Mouse (Mus musculus): ENCODE measurements around the gene Zfp280b. TPM values are rescaled to one million over a fixed set of nuclear protein-coding genes. Genes with fewer than 3 reads are reported as not detected.

Zfp280b gene
- total and polyA plus RNA-seq, 2 experiments from 2014 or later = 9.1 to 12.5 TPM

Small RNA genes within 50 kb of the gene (microRNA-seq; reads per million reads assigned to microRNA genes)
- gene Mir6409 (ENCODE audit: borderline number of aligned reads) = not detected

Other genes with a start within 250 kb of the Zfp280b start
- gene Gstt1, start 234.1 kb upstream of the Zfp280b start, total RNA-seq (2014; rRNA removed) = 22.6 and 37.1 TPM in 2 replicates
- 21.4 and 26.2 TPM in 2 replicates for gene Gstt1, start 234.1 kb upstream of the Zfp280b start, polyA plus RNA-seq (2015; fragmentation: Nextera tagmentation; extraction: Ambion mirVana)
- not detected in 2 replicates for gene Gstt4, start 210.1 kb upstream of the Zfp280b start, total RNA-seq (2014; rRNA removed)
- gene Gstt4, start 210.1 kb upstream of the Zfp280b start, polyA plus RNA-seq (2015; fragmentation: Nextera tagmentation; extraction: Ambion mirVana) = not detected in 2 replicates
- gene Gstt2, start 195.2 kb upstream of the Zfp280b start, total RNA-seq (2014; rRNA removed) = 2.0 and 5.5 TPM in 2 replicates
- 7.7 and 10.7 TPM in 2 replicates for gene Gstt2, start 195.2 kb upstream of the Zfp280b start, polyA plus RNA-seq (2015; fragmentation: Nextera tagmentation; extraction: Ambion mirVana)
- 736 and 976 TPM in 2 replicates for gene Mif, start 172.4 kb upstream of the Zfp280b start, total RNA-seq (2014; rRNA removed)
- gene Mif, start 172.4 kb upstream of the Zfp280b start, polyA plus RNA-seq (2015; fragmentation: Nextera tagmentation; extraction: Ambion mirVana) = 1,685 and 1,800 TPM in 2 replicates
- gene Derl3, start 139.2 kb upstream of the Zfp280b start, total RNA-seq (2014; rRNA removed) = 0.80 and 1.4 TPM in 2 replicates
- gene Derl3, start 139.2 kb upstream of the Zfp280b start, polyA plus RNA-seq (2015; fragmentation: Nextera tagmentation; extraction: Ambion mirVana) = 0.58 and 1.4 TPM in 2 replicates
- gene Smarcb1, start 111.0 kb upstream of the Zfp280b start, total RNA-seq (2014; rRNA removed) = 145 and 147 TPM in 2 replicates
- 205 and 219 TPM in 2 replicates for gene Smarcb1, start 111.0 kb upstream of the Zfp280b start, polyA plus RNA-seq (2015; fragmentation: Nextera tagmentation; extraction: Ambion mirVana)
- 216 and 266 TPM in 2 replicates for gene Chchd10, start 99.5 kb upstream of the Zfp280b start, total RNA-seq (2014; rRNA removed)
- gene Chchd10, start 99.5 kb upstream of the Zfp280b start, polyA plus RNA-seq (2015; fragmentation: Nextera tagmentation; extraction: Ambion mirVana) = 221 and 260 TPM in 2 replicates
- gene Mmp11, start 96.2 kb upstream of the Zfp280b start, total RNA-seq (2014; rRNA removed) = 6.8 and 11.5 TPM in 2 replicates
- 6.6 and 8.1 TPM in 2 replicates for gene Mmp11, start 96.2 kb upstream of the Zfp280b start, polyA plus RNA-seq (2015; fragmentation: Nextera tagmentation; extraction: Ambion mirVana)
- 0.88 and 1.7 TPM in 2 replicates for gene Gm867, start 92.0 kb upstream of the Zfp280b start, total RNA-seq (2014; rRNA removed)
- gene Gm867, start 92.0 kb upstream of the Zfp280b start, polyA plus RNA-seq (2015; fragmentation: Nextera tagmentation; extraction: Ambion mirVana) = 1.6 TPM in 2 replicates
- gene Vpreb3, start 89.6 kb upstream of the Zfp280b start, total RNA-seq (2014; rRNA removed) = not detected in 2 replicates
- 0.59 and 0.72 TPM in 2 replicates for gene Vpreb3, start 89.6 kb upstream of the Zfp280b start, polyA plus RNA-seq (2015; fragmentation: Nextera tagmentation; extraction: Ambion mirVana)
- not detected in 2 replicates for gene Gm5134, start 78.1 kb upstream of the Zfp280b start, total RNA-seq (2014; rRNA removed)
- gene Gm5134, start 78.1 kb upstream of the Zfp280b start, polyA plus RNA-seq (2015; fragmentation: Nextera tagmentation; extraction: Ambion mirVana) = not detected in 2 replicates
- gene Slc5a4b, start 78.3 kb downstream of the Zfp280b start, total RNA-seq (2014; rRNA removed) = not detected in 2 replicates
- 0.06 and 0.09 TPM in 2 replicates for gene Slc5a4b, start 78.3 kb downstream of the Zfp280b start, polyA plus RNA-seq (2015; fragmentation: Nextera tagmentation; extraction: Ambion mirVana)
- 1.2 TPM in 1 of 2 replicates, not detected in the other for gene Slc5a4a, start 114.8 kb downstream of the Zfp280b start, total RNA-seq (2014; rRNA removed)
- 0.10 and 0.12 TPM in 2 replicates for gene Slc5a4a, start 114.8 kb downstream of the Zfp280b start, polyA plus RNA-seq (2015; fragmentation: Nextera tagmentation; extraction: Ambion mirVana)
- 173 and 174 TPM in 2 replicates for gene Prmt2, start 205.2 kb downstream of the Zfp280b start, total RNA-seq (2014; rRNA removed)
- 326 and 342 TPM in 2 replicates for gene Prmt2, start 205.2 kb downstream of the Zfp280b start, polyA plus RNA-seq (2015; fragmentation: Nextera tagmentation; extraction: Ambion mirVana)
- gene S100b, start 221.2 kb downstream of the Zfp280b start, total RNA-seq (2014; rRNA removed) = 8.9 and 12.9 TPM in 2 replicates
- 7.7 and 8.8 TPM in 2 replicates for gene S100b, start 221.2 kb downstream of the Zfp280b start, polyA plus RNA-seq (2015; fragmentation: Nextera tagmentation; extraction: Ambion mirVana)

Data from midbrain, postnatal 0 days (tissue).